Mouse (Mus musculus): ENCODE data around the gene Usp6nl. TPM values are rescaled to one million over a fixed set of nuclear protein-coding genes. Genes with fewer than 3 reads are reported as not detected.

The Usp6nl gene
- 10 to 100 TPM; 20.0 to 20.4 TPM for total RNA-seq (2021)

- peak; percentile 81 to 88 for DNase-seq (ENCODE audit: low spot score in 2 of 2)
- intact Hi-C loops (cut with DNase I) = loop anchor here (2.0 to 5.0 kb wide), 2 partner anchors 80 to 102 kb away; no protein-coding TSS in a partner anchor
Observed at GRCm38 (mm10) chr2:6322376-6322901, at the start of gene Usp6nl. Gene Usp6nl, plus strand, starts transcription at chr2:6322667.

- no peak for DNase-seq (ENCODE audit: low spot score in 2 of 2)
- intact Hi-C loops (cut with DNase I) = no loop called here
Observed at GRCm38 (mm10) chr2:6273392-6273845, 49.0 kb upstream of the Usp6nl start.

DNA sequence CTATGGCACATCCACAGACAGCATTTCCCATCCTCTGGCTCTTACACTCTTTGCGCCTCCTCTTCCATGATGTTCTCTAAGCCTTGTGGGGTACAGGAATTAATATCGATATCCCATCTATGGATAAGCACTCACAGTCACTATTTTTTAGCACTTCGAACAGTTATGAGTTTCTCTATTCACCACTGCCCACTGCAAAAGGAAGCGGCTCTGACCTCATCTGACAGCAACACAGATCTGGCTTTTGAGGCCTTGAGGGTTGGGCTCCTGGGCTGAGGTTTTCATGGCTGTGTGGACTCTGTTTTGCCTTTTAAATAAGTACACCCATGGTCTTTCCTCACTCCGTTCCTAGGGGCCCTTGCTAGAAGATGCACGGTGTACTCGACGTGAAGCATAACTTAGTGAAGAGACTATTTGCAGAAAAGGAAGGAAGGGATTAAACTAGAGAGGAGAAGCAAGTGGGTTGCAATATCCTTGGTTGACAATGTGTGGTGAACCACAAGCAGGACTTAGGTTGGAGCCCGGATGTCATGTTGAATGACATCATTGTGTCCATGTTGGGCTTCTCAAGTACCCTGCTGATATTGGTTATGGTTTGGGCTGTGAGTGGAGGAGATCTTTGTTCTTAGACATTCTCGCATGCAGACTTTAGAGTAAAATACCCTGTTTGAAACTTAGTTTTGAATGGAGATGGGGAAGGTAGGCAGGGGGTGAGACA is 43.5 kb upstream of the Usp6nl start:
- intact Hi-C loops (cut with DNase I) = no loop called here
- DNase-seq (ENCODE audit: low spot score in 2 of 2) = no peak

DNA sequence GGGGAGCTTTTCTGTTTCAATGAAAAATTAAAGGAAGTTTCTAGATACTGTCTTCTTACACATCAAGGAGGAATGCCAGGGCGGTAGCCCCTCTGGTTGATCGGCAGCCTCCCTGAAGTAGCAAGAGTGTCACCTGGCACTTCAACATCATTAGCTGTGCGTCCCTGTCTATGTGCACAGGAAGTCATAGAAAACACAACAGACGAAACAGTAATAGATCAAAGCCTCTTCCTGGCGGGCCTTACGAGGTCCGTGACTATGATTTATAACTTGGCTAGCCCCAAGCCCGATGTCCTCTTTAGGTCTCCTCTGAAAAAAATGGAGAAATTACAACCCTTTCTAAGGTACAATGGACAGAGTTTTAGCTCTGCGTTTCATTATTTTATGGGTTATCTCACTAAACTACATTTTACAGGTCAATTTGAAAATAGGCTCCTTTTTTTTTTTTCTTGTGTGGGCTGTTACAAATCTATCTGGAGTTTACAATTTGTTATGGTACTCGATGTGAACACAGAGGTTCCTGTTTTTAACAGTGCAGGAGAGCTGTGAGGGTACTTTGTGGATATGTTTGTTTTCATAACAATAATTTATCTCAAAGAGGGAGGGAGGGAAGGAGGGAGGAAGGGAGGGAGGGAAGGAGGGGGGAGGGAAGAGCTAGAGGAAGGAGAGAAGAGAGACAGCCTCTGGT is 42.7 kb upstream of the Usp6nl start:
- intact Hi-C loops (cut with DNase I) = no loop called here
- no peak for DNase-seq (ENCODE audit: low spot score in 2 of 2)

GRCm38 (mm10) chr2:6283569-6283968 is 38.9 kb upstream of the Usp6nl start:
- no peak for DNase-seq (ENCODE audit: low spot score in 2 of 2)
- intact Hi-C loops (cut with DNase I) = no loop called here

- no peak for DNase-seq (ENCODE audit: low spot score in 2 of 2)
- intact Hi-C loops (cut with DNase I) = no loop called here
Observed at GRCm38 (mm10) chr2:6284784-6285183, 37.7 kb upstream of the Usp6nl start.

- intact Hi-C loops (cut with DNase I) = no loop called here
- DNase-seq (ENCODE audit: low spot score in 2 of 2) = no peak
Observed at GRCm38 (mm10) chr2:6285794-6286193, 36.7 kb upstream of the Usp6nl start.

DNA sequence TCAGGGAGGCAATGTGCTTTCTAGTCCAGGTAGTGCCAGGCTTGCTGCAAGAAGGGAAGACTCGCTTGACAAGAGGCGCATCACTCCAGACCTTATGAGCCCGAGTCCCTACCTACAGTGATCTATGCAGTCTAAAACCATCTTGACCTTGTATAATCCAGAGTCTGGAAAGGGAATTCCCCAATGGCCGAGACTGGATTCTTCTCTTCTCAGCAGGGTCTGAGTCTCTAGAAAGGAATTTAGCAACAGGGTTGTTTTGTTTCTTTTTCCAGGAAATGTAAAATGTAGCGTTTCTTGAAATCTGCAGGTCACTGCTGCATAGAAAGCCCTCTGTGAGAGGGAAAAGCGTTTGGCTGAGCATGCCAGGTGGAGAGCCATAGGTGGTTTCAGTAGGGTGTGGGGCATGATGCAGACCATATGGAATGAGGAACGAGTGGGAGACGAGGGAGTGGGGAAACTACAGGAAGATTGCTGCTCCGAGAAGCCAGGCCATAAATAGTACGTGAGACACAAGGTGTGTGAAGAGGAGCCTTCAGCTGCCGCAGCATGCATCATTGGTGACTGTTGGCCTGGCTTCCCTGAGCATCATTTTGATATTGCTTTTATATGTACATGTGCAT is 28.5 kb upstream of the Usp6nl start:
- peak in 1 of 2 experiments; percentile 16 for DNase-seq (ENCODE audit: low spot score in 2 of 2)
- intact Hi-C loops (cut with DNase I) = no loop called here

GRCm38 (mm10) chr2:6294993-6295628 is 27.4 kb upstream of the Usp6nl start:
- intact Hi-C loops (cut with DNase I) = no loop called here
- DNase-seq (ENCODE audit: low spot score in 2 of 2) = no peak

- intact Hi-C loops (cut with DNase I) = no loop called here
- no peak for DNase-seq (ENCODE audit: low spot score in 2 of 2)
Observed at GRCm38 (mm10) chr2:6304768-6305167, 17.7 kb upstream of the Usp6nl start.

DNA sequence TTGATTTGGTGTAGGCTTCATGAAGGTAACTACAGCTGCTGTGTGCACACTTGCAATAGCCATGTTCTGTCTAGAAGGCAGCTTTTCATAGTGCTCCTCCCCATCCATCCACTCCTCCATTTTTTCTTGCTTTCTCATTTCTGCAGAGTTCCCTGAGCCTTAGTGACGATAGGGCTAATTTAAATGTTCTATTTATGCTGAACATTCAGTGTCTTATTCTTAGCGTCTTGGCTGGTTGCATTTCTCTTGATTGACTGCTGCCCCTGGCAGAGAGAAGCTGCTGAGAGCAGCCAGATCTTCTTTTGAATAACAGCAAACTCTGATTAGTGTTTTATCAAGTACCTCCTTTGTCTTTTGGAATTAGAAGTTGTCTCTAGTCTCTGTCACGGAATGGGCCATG is 15.6 kb upstream of the Usp6nl start:
- intact Hi-C loops (cut with DNase I) = no loop called here
- no peak for DNase-seq (ENCODE audit: low spot score in 2 of 2)

GRCm38 (mm10) chr2:6309373-6309821 is 13.1 kb upstream of the Usp6nl start:
- DNase-seq (ENCODE audit: low spot score in 2 of 2) = no peak
- intact Hi-C loops (cut with DNase I) = no loop called here

DNA sequence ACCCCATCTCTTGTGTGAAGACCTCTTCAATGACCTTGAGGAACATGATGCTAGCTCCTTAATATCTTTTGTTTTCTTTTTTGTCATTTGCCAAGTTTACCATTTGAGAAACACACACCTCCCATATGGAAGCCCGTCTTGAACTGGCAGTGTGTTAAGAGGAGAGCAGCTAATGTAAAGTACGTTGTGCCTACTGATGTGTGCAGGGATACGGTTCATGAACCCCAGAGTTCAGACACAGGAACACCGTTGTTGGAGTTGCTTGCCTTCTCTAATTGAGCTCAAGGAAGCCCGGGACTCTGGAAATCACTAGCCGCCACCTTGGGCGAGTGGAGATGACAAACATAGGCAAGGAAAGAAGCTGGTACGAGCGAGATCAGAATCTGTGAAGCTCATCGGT is 9.7 kb upstream of the Usp6nl start:
- intact Hi-C loops (cut with DNase I) = no loop called here
- DNase-seq (ENCODE audit: low spot score in 2 of 2) = no peak

DNA sequence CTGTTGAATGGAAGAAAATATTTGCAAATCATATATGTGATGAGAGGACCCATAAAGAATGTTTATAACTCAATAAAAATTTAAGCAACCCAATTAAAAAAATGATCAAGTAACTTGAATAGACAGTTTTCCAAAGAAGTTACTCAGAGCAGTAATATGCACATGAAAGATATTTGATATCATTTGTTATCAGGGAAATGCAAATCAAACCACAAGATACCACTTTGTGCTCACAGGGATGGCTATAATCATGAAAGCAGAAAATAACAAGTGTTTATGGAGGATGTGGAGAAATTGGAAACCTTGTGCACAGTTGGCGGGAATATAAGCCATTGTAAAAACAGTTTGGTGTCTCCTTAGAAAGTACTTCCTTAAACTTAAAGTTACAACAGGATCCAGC is 8.7 kb upstream of the Usp6nl start:
- no peak for DNase-seq (ENCODE audit: low spot score in 2 of 2)
- intact Hi-C loops (cut with DNase I) = no loop called here

DNA sequence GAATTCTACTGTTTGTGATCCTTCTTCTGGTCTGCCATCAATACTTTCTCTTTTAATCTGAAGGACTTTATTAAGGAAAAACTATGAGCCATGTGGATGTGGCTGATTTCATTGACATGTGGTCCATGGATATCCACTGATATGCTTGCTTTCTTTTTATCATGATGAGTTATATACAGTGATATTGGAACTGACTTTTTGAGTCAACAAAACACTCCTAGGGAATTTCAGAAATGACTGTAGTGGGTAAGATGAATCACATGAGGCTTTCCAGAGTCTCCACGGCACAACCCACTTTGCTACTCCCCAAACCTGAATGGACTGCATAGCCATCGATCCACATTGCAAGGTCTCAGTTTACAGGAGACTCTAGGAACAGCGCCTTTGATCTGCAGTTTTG is 2.3 kb upstream of the Usp6nl start:
- intact Hi-C loops (cut with DNase I) = loop anchor here (5.0 kb wide), 1 partner anchor 82 kb away; no protein-coding TSS in a partner anchor
- DNase-seq (ENCODE audit: low spot score in 2 of 2) = no peak

DNA sequence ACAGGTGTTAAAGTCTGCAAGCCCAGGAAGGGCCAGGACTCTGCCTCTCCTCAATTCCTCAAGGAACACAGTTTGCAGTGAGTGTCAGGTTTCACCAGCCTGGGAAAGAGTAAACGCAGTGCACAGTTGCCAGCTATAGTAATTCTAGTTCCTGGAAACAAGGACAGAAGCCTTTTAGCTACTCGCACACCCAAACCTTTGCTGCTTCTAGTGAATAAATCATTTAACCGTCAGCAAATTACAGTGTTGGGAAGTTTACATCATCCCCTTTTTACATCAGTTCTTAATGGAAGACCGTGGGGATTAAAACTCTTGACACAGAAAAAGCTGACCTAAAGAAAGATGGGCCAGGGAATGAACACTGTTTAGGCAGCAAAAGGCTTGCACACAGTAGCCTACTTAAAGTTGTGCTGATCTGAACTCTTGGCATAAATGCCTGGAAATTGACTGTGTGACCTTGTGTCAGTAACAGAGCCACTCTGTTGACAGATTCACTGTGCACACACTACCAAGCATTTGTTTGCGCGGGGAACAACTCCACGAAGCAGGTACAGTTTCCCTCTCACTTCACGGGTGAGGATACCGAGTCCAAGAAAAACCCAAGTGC is 595 bp upstream of the Usp6nl start:
- DNase-seq (ENCODE audit: low spot score in 2 of 2) = no peak
- intact Hi-C loops (cut with DNase I) = loop anchor here (2.0 to 5.0 kb wide), 2 partner anchors 80 to 101 kb away; no protein-coding TSS in a partner anchor

- intact Hi-C loops (cut with DNase I) = loop anchor here (2.0 to 5.0 kb wide), 2 partner anchors 79 to 102 kb away; no protein-coding TSS in a partner anchor
- DNase-seq (ENCODE audit: low spot score in 2 of 2) = peak; percentile 28 to 47
Observed at GRCm38 (mm10) chr2:6322938-6323521, 563 bp downstream of the Usp6nl start.

DNA sequence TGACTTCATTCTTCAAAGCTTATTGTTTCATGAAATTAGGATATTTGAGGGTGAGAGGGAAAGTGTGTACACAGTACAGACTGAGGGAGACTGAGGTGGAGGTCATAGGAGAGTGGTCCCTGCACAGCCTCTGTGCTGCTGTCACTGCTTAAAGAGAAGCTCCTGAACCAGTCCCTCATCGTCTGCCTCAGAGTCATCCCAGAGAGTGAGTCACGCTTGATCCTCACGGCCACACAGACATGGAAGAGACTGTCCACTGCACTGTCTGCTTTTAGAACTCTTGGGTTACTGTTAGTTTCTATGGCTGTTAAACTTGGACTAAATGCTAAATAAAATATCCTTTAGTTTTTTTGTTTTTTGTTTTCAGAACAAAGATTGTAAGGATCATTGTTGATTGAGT is 3.2 kb downstream of the Usp6nl start:
- intact Hi-C loops (cut with DNase I) = no loop called here

GRCm38 (mm10) chr2:6328927-6329326 is 6.5 kb downstream of the Usp6nl start:
- no peak for DNase-seq (ENCODE audit: low spot score in 2 of 2)
- intact Hi-C loops (cut with DNase I) = no loop called here

More for the DNA sequence above, 3.2 kb downstream of the Usp6nl start:
- DNase-seq (ENCODE audit: low spot score in 2 of 2) = no peak

Data from left cerebral cortex, postnatal 36 days (tissue).